Mouse (Mus musculus) urinary bladder, postnatal 0 days (tissue): Measurements from ENCODE around the gene Tnfsf13b. TPM values are rescaled to one million over a fixed set of nuclear protein-coding genes. Genes with fewer than 3 reads are reported as not detected.

ENCODE experiments used
- polyA plus RNA-seq: library from polyadenylated mRNA; unstranded; fragments of >200 nt; fragmentation: Nextera tagmentation; extraction: Ambion mirVana; gene quantifications from 2 replicates; pipeline ENCODE4 v1.2.1, GENCODE M21; 2015

The Tnfsf13b gene
- 1.7 and 1.8 TPM in 2 replicates for polyA plus RNA-seq

DNA sequence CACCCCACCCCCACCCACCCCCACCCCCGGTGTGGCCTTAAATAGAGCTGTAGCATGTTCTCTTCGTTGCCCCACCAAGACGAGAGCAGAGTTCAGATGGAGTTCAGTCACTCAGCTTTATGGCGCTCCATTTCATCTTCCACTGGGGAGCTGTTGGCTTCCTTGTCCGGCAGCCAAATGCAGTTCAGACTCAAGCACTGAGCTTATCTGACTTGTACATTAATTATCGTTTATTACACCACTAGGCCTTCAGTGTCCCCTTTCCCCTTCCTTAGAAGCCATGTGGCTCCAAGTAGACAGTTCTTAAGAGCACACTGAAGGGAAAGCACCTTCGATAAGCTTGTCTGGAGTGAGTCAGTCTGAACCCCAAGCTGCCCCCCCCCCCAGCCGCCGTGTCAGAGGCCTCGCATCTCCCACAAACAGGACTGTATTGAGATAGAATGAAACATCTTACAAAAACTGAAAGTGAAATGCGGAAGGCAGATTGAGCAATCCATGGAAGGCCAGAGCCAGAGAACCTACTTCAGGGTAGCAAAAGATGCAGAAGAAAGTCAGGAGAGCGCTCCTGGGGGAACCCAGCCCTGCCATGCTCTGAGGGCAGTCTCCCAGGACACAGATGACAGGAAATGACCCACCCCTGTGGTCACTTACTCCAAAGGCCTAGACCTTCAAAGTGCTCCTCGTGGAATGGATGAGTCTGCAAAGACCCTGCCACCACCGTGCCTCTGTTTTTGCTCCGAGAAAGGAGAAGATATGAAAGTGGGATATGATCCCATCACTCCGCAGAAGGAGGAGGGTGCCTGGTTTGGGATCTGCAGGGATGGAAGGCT lies at the start of gene Tnfsf13b:
Tnfsf13b (plus strand) TSS at position 312 of the 830 bp plus-strand sequence.

GRCm38 (mm10) chr8:9977573-9978314 lies 28.5 kb upstream of the Tnfsf13b start, which contains the start of the genes Lig4 and Abhd13:
Gene Lig4, minus strand, starts transcription at chr8:9977686.
Gene Abhd13, plus strand, starts transcription at chr8:9977707.

Other genes with a start within 250 kb of the Tnfsf13b start
- 0.08 and 0.11 TPM in 2 replicates for gene Fam155a, start 235.3 kb upstream of the Tnfsf13b start, polyA plus RNA-seq
- gene Gm10217, start 142.2 kb upstream of the Tnfsf13b start, polyA plus RNA-seq: not detected in 2 replicates
- gene Lig4, start 28.8 kb upstream of the Tnfsf13b start, polyA plus RNA-seq: 2.5 and 3.2 TPM in 2 replicates
- 11.6 and 12.0 TPM in 2 replicates for gene Abhd13, start 28.8 kb upstream of the Tnfsf13b start, polyA plus RNA-seq
- 0.02 and 0.12 TPM in 2 replicates for gene Myo16, start 147.4 kb downstream of the Tnfsf13b start, polyA plus RNA-seq